Mouse (Mus musculus): ENCODE measurements at regions not wholly inside any gene's neighbourhood (a gene's known extent, or its start where the extent isn't known, plus 50 kb on each side); places are given as distances from the start of the nearest gene placed in this dataset.
"Not testable (repeated sequence)": the region's sequence is repeated elsewhere in the genome, so short reads cannot be mapped to it uniquely, and the experiment has no call there.

- DNase-seq: no peak
These were observed 203.4 kb upstream of the 2610301B20Rik start for GRCm38 (mm10) chr4:10670846-10671428.

- no peak for DNase-seq
These were observed 183.2 kb upstream of the 2610301B20Rik start for GRCm38 (mm10) chr4:10691086-10691485.

- DNase-seq: no peak
These were observed 181.4 kb upstream of the 2610301B20Rik start for GRCm38 (mm10) chr4:10692860-10693259.

- DNase-seq: peak; percentile 6
These were observed 180.7 kb upstream of the 2610301B20Rik start for GRCm38 (mm10) chr4:10693446-10694105.

- not testable (repeated sequence) for DNase-seq
These were observed 180.1 kb upstream of the 2610301B20Rik start for GRCm38 (mm10) chr4:10694106-10694748.

- DNase-seq: no peak
These were observed 177.0 kb upstream of the 2610301B20Rik start for GRCm38 (mm10) chr4:10697225-10697836.

GRCm38 (mm10) chr4:10698637-10699036, 175.7 kb upstream of the 2610301B20Rik start:
- no peak for DNase-seq

GRCm38 (mm10) chr4:10701479-10701878, 172.8 kb upstream of the 2610301B20Rik start:
- DNase-seq: no peak

GRCm38 (mm10) chr4:10703212-10703611, 171.1 kb upstream of the 2610301B20Rik start:
- DNase-seq: no peak

- DNase-seq: no peak
These were observed 167.2 kb upstream of the 2610301B20Rik start for GRCm38 (mm10) chr4:10707016-10707657.

- DNase-seq: no peak
These were observed 166.6 kb upstream of the 2610301B20Rik start for GRCm38 (mm10) chr4:10707658-10708056.

GRCm38 (mm10) chr4:10711939-10712533, 162.3 kb upstream of the 2610301B20Rik start:
- DNase-seq: no peak

GRCm38 (mm10) chr4:10723341-10723740, 151.0 kb upstream of the 2610301B20Rik start:
- DNase-seq: no peak

- peak; percentile 36 for DNase-seq
These were observed 146.4 kb upstream of the 2610301B20Rik start for GRCm38 (mm10) chr4:10727894-10728293.

- DNase-seq: no peak
These were observed 129.1 kb upstream of the 2610301B20Rik start for GRCm38 (mm10) chr4:10745207-10745606.

GRCm38 (mm10) chr4:10748816-10749215, 125.5 kb upstream of the 2610301B20Rik start:
- no peak for DNase-seq

GRCm38 (mm10) chr4:10750377-10751062, 123.8 kb upstream of the 2610301B20Rik start:
- not testable (repeated sequence) for DNase-seq

GRCm38 (mm10) chr4:10753176-10753575, 121.1 kb upstream of the 2610301B20Rik start:
- DNase-seq: no peak

GRCm38 (mm10) chr4:10759491-10759890, 114.8 kb upstream of the 2610301B20Rik start:
- DNase-seq: no peak

- DNase-seq: no peak
These were observed 106.6 kb upstream of the 2610301B20Rik start for GRCm38 (mm10) chr4:10767676-10768075.

- DNase-seq: no peak
These were observed 104.2 kb upstream of the 2610301B20Rik start for GRCm38 (mm10) chr4:10770026-10770643.
